40 mouse cellular contexts compared by ENCODE assay signal in genomic region chr4:63373404-63373803, GRCm38 (mm10). TPM values are rescaled to one million over a fixed set of nuclear protein-coding genes. Genes with fewer than 3 reads are reported as not detected.
DNase-seq lines count a peak whose midpoint lies in the region; ATAC-seq and TF ChIP-seq lines count a peak whose summit lies in the region.
"Had no signal": no experiment of that assay in that cellular context is flagged by ENCODE, and none has a peak within 500 bp of the region (broad histone marks: within the 10 kb centered on the region; RNA-seq: fewer than 3 reads in every experiment).

No protein-coding gene starts in this region.

- H3K9me3 ChIP-seq in stomach, embryonic 15.5 days, result no peaks in the 10 kb centered on the region
- no peaks in the 10 kb centered on the region for H3K9me3 ChIP-seq in stomach, postnatal 0 days (ENCODE audit: control insufficient read depth, low read length)
- no peaks in the 10 kb centered on the region for H3K9me3 ChIP-seq in liver, embryonic 15.5 days (replicated peaks)
- H3K9me3 ChIP-seq: embryonic facial prominence, embryonic 10.5 days; embryonic facial prominence, embryonic 15.5 days; forebrain, embryonic 10.5 days; heart, embryonic 13.5 days; hindbrain, embryonic 10.5 days; hindbrain, embryonic 15.5 days; megakaryocyte, embryonic 14.5 days; midbrain, embryonic 15.5 days; neural tube, embryonic 15.5 days had no signal

- H3K36me3 ChIP-seq in stomach, embryonic 15.5 days, result peaks cover 26% of the 10 kb centered on the region
- peaks cover 6% of the 10 kb centered on the region; the same call in 1 of the 2 replicates for H3K36me3 ChIP-seq in stomach, postnatal 0 days (ENCODE audit: control insufficient read depth, insufficient read depth, low read length)
- H3K36me3 ChIP-seq in liver, embryonic 15.5 days (replicated peaks), result peaks cover 63% of the 10 kb centered on the region
- H3K36me3 ChIP-seq: neural tube, embryonic 15.5 days had no signal

- H3K4me1 ChIP-seq in stomach, embryonic 15.5 days, result no peaks in the 10 kb centered on the region
- no peaks in the 10 kb centered on the region for H3K4me1 ChIP-seq in stomach, postnatal 0 days (replicated peaks; ENCODE audit: control insufficient read depth, insufficient read depth)
- H3K4me1 ChIP-seq in liver, embryonic 15.5 days (replicated peaks), result peaks cover 64% of the 10 kb centered on the region
- H3K4me1 ChIP-seq: embryonic facial prominence, embryonic 10.5 days; embryonic facial prominence, embryonic 15.5 days; midbrain, embryonic 15.5 days; neural tube, embryonic 15.5 days had no signal

- no peak for TF ChIP-seq CTCF in stomach, postnatal 0 days (IDR thresholded peaks at IDR 0.05; ENCODE audit: low read depth)

- DNase-seq in stomach, postnatal 0 days (ENCODE audit: low spot score), result no peak
- peak; percentile 75 for DNase-seq in liver
- no peak for DNase-seq in layer of hippocampus, postnatal 14 days (ENCODE audit: low spot score in 2 of 2)
- DNase-seq in yolk sac, embryonic 10.5 days (ENCODE audit: low spot score), result no peak
- no peak for DNase-seq in gastrocnemius, postnatal 10 days
- DNase-seq: adrenal gland, postnatal 25 days; cerebellum, adult 2 months; cerebellum, postnatal 14 days; gastrocnemius, adult 2 months; heart, postnatal 10 days; kidney, adult 2 months; kidney, postnatal 36 days; lung, postnatal 36 days; retina, postnatal 1 day; right cerebral cortex, postnatal 25 days; spleen, adult 18-20 months; thymus, postnatal 25 days had no signal

- no peak overlapping the region for H3K9ac ChIP-seq in stomach, embryonic 15.5 days
- no peak overlapping the region for H3K9ac ChIP-seq in stomach, postnatal 0 days (ENCODE audit: low read length)
- H3K9ac ChIP-seq in liver, embryonic 15.5 days, result peak overlapping the region; percentile 20; the same call in 1 of the 2 replicates
- H3K9ac ChIP-seq: embryonic facial prominence, embryonic 15.5 days; heart, embryonic 13.5 days; hindbrain, embryonic 15.5 days; midbrain, embryonic 15.5 days; neural tube, embryonic 15.5 days had no signal

- WGBS in stomach, embryonic 15.5 days, result 89% methylated on average over 8 of the region's 8 CpGs
- 88% methylated on average over 8 of the region's 8 CpGs for WGBS in stomach, postnatal 0 days
- 45% methylated on average over 8 of the region's 8 CpGs for WGBS in liver, embryonic 15.5 days (ENCODE audit: insufficient replicate concordance)

- ATAC-seq in stomach, embryonic 15.5 days (ENCODE audit: insufficient read depth, low FRiP score, low read depth), result peak; percentile 57
- ATAC-seq in stomach, postnatal 0 days (ENCODE audit: low FRiP score, low TSS enrichment), result no peak
- ATAC-seq in liver, embryonic 15.5 days (ENCODE audit: insufficient read depth), result peak; percentile 69
- ATAC-seq: CD4-positive, CD25-positive, alpha-beta regulatory T cell, adult 4 months; midbrain, embryonic 15.5 days had no signal

- TF ChIP-seq EP300 in stomach, postnatal 0 days (optimal IDR thresholded peaks at IDR 0.05), result no peak

- no peak overlapping the region for H3K4me3 ChIP-seq in stomach, embryonic 15.5 days (replicated peaks)
- H3K4me3 ChIP-seq in stomach, postnatal 0 days (ENCODE audit: low read depth, low read length), result no peak overlapping the region
- peak overlapping the region; percentile 19 for H3K4me3 ChIP-seq in liver, embryonic 15.5 days (replicated peaks)
- H3K4me3 ChIP-seq: embryonic facial prominence, embryonic 10.5 days; embryonic facial prominence, embryonic 15.5 days; forebrain, embryonic 10.5 days; gastrocnemius, adult 2 months; heart, embryonic 13.5 days; hindbrain, embryonic 10.5 days; hindbrain, embryonic 15.5 days; layer of hippocampus, adult 2 months; megakaryocyte, embryonic 14.5 days; midbrain, embryonic 15.5 days; neural tube, embryonic 15.5 days had no signal

- H3K27me3 ChIP-seq in stomach, embryonic 15.5 days (replicated peaks), result no peaks in the 10 kb centered on the region
- no peaks in the 10 kb centered on the region for H3K27me3 ChIP-seq in stomach, postnatal 0 days (ENCODE audit: control insufficient read depth, insufficient read depth, low read length)
- H3K27me3 ChIP-seq in liver, embryonic 15.5 days, result no peaks in the 10 kb centered on the region
- H3K27me3 ChIP-seq: embryonic facial prominence, embryonic 15.5 days; heart, embryonic 13.5 days; hindbrain, embryonic 15.5 days; midbrain, embryonic 15.5 days; neural tube, embryonic 15.5 days had no signal

- H3K27ac ChIP-seq in stomach, embryonic 15.5 days, result no peak overlapping the region
- H3K27ac ChIP-seq in stomach, postnatal 0 days (replicated peaks), result no peak overlapping the region
- H3K27ac ChIP-seq in liver, embryonic 15.5 days (replicated peaks), result peak overlapping the region; percentile 96
- H3K27ac ChIP-seq: embryonic facial prominence, embryonic 10.5 days; embryonic facial prominence, embryonic 15.5 days; forebrain, embryonic 10.5 days; gastrocnemius, adult 2 months; heart, embryonic 13.5 days; hindbrain, embryonic 10.5 days; hindbrain, embryonic 15.5 days; layer of hippocampus, adult 2 months; midbrain, embryonic 15.5 days; neural tube, embryonic 15.5 days had no signal

- no peak overlapping the region for H3K4me2 ChIP-seq in stomach, embryonic 15.5 days
- H3K4me2 ChIP-seq in stomach, postnatal 0 days (replicated peaks; ENCODE audit: low read depth), result no peak overlapping the region
- peak overlapping the region; percentile 63 for H3K4me2 ChIP-seq in liver, embryonic 15.5 days
- H3K4me2 ChIP-seq: embryonic facial prominence, embryonic 15.5 days; heart, embryonic 13.5 days; hindbrain, embryonic 15.5 days; midbrain, embryonic 15.5 days; neural tube, embryonic 15.5 days had no signal

RNA-seq across cellular contexts. Expression of gene Orm2, which starts 11.2 kb away (rescaled TPM):
- not detected in 2 replicates for polyA plus RNA-seq in stomach, embryonic 15.5 days (2015; fragmentation: Nextera tagmentation; extraction: Ambion mirVana)
- not detected in 2 replicates for polyA plus RNA-seq in stomach, postnatal 0 days (2015; fragmentation: Nextera tagmentation; extraction: Ambion mirVana)
- not detected in 2 replicates for polyA plus RNA-seq in liver, embryonic 15.5 days (2015; fragmentation: Nextera tagmentation; extraction: Ambion mirVana)
- total RNA-seq in layer of hippocampus, postnatal 14 days (2021), result not detected
- under 1 TPM in 1 of 2 experiments, not detected in 1; 0.47 TPM for total RNA-seq in gastrocnemius, postnatal 10 days (2021)
- total RNA-seq: gastrocnemius, adult 2 months; gastrocnemius, postnatal 4 days; heart, postnatal 10 days; layer of hippocampus, adult 2 months; layer of hippocampus, postnatal 25 days; left cerebral cortex, postnatal 10 days had no signal
- polyA plus RNA-seq: brain, embryonic 14.5 days; cerebellum, adult 2 months; embryonic facial prominence, embryonic 10.5 days; forebrain, embryonic 10.5 days; forebrain, embryonic 16.5 days; heart, embryonic 13.5 days; hindbrain, embryonic 10.5 days; hindbrain, embryonic 15.5 days; intestine, embryonic 14.5 days; kidney, adult 2 months; kidney, embryonic 16.5 days; limb, embryonic 11.5 days; lung, embryonic 16.5 days; midbrain, embryonic 15.5 days; neural tube, embryonic 15.5 days; stomach, embryonic 14.5 days had no signal

RNA-seq across cellular contexts. Expression of gene Orm3, which starts 17.4 kb away (rescaled TPM):
- not detected in 2 replicates for polyA plus RNA-seq in stomach, embryonic 15.5 days (2015; fragmentation: Nextera tagmentation; extraction: Ambion mirVana)
- polyA plus RNA-seq in stomach, postnatal 0 days (2015; fragmentation: Nextera tagmentation; extraction: Ambion mirVana), result not detected in 2 replicates
- polyA plus RNA-seq in liver, embryonic 15.5 days (2015; fragmentation: Nextera tagmentation; extraction: Ambion mirVana), result not detected in 2 replicates
- total RNA-seq in layer of hippocampus, postnatal 14 days (2021), result not detected
- total RNA-seq in gastrocnemius, postnatal 10 days (2021), result not detected
- total RNA-seq: gastrocnemius, adult 2 months; gastrocnemius, postnatal 4 days; layer of hippocampus, adult 2 months; layer of hippocampus, postnatal 25 days; left cerebral cortex, postnatal 10 days had no signal
- polyA plus RNA-seq: brain, embryonic 14.5 days; cerebellum, adult 2 months; embryonic facial prominence, embryonic 10.5 days; embryonic facial prominence, embryonic 15.5 days; forebrain, embryonic 10.5 days; forebrain, embryonic 16.5 days; heart, embryonic 13.5 days; hindbrain, embryonic 10.5 days; hindbrain, embryonic 15.5 days; intestine, embryonic 14.5 days; kidney, embryonic 16.5 days; limb, embryonic 11.5 days; lung, embryonic 16.5 days; midbrain, embryonic 15.5 days; neural tube, embryonic 15.5 days; stomach, embryonic 14.5 days had no signal

RNA-seq across cellular contexts. Expression of gene Orm1, which starts 29.0 kb away (rescaled TPM):
- 0.18 TPM in 1 of 2 replicates, not detected in the other for polyA plus RNA-seq in stomach, embryonic 15.5 days (2015; fragmentation: Nextera tagmentation; extraction: Ambion mirVana)
- polyA plus RNA-seq in stomach, postnatal 0 days (2015; fragmentation: Nextera tagmentation; extraction: Ambion mirVana), result 16.3 and 17.4 TPM in 2 replicates
- 0.50 and 0.77 TPM in 2 replicates for polyA plus RNA-seq in liver, embryonic 15.5 days (2015; fragmentation: Nextera tagmentation; extraction: Ambion mirVana)
- not detected for total RNA-seq in layer of hippocampus, postnatal 14 days (2021)
- 1 to 10 TPM in 1 of 2 experiments, not detected in 1; 1.8 TPM for total RNA-seq in gastrocnemius, postnatal 10 days (2021)
- total RNA-seq: layer of hippocampus, adult 2 months; layer of hippocampus, postnatal 25 days; left cerebral cortex, postnatal 10 days had no signal
- polyA plus RNA-seq: brain, embryonic 14.5 days; CD4-positive, CD25-positive, alpha-beta regulatory T cell, adult 4 months; cerebellum, adult 2 months; embryonic facial prominence, embryonic 10.5 days; forebrain, embryonic 10.5 days; forebrain, embryonic 16.5 days; heart, embryonic 13.5 days; hindbrain, embryonic 10.5 days; hindbrain, embryonic 15.5 days; intestine, embryonic 14.5 days; kidney, embryonic 16.5 days; limb, embryonic 11.5 days; lung, embryonic 16.5 days; midbrain, embryonic 15.5 days; neural tube, embryonic 15.5 days; stomach, embryonic 14.5 days had no signal

RNA-seq across cellular contexts. Expression of gene Akna, which starts 29.8 kb away (rescaled TPM):
- polyA plus RNA-seq in stomach, embryonic 15.5 days (2015; fragmentation: Nextera tagmentation; extraction: Ambion mirVana), result 6.7 and 7.0 TPM in 2 replicates
- polyA plus RNA-seq in stomach, postnatal 0 days (2015; fragmentation: Nextera tagmentation; extraction: Ambion mirVana), result 2.0 and 2.2 TPM in 2 replicates
- 4.8 and 5.7 TPM in 2 replicates for polyA plus RNA-seq in liver, embryonic 15.5 days (2015; fragmentation: Nextera tagmentation; extraction: Ambion mirVana)
- total RNA-seq in layer of hippocampus, postnatal 14 days (2021), result 1 to 10 TPM; 4.4 to 4.6 TPM
- total RNA-seq in gastrocnemius, postnatal 10 days (2021), result 1 to 10 TPM; 2.5 to 4.4 TPM
